Mouse (Mus musculus): Measurements from ENCODE around the gene Scin.

Gene Scin

DNA sequence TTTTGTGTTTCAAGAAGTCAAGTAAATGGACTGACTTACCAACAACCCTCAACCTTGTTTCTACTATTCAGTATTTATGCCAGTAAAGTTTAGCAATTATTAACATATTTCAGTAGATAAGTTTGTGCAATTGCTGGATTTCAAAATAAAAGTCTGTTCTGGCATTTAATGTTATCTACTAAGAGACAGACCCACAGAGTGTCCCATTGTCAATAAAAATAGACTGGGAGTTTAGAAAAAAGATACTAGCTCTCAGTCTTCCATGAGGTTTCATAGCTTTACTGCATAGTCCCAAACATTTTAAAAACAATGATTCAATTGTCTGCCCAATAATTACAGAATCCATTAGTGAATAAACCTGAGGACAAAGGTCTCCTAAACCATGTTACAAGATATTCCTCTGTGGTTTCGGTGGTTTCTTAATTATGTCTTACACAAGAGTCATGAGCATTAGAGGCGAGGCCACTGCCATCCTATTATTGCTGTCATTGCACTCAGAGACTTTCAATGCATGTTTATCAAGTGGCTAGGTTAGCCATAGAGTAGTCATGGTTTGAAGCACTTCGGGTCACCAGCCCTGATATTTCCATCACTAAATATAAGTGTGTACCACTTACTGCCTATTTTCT lies 110.9 kb downstream of the Scin start:
- DNase-seq: no peak

DNA sequence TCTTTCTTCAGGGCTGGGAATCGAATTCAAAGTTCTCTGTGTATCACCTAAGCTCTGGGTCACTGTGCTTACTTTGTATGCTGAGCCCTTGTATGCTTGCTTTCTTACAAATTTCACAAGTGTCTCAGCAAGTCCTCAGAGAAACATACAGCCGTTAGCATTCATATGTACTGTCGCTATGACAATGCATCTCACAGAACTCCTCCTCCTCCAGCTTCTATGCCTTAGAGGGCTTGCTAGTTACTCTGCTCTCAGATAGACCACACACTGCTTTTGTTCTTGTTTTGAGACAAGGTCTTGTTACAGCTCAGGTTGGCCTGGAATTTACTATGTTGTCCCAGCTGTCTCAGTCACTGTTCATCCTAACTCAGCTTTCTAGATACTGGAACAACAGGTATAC lies 111.7 kb downstream of the Scin start:
- DNase-seq: no peak

DNA sequence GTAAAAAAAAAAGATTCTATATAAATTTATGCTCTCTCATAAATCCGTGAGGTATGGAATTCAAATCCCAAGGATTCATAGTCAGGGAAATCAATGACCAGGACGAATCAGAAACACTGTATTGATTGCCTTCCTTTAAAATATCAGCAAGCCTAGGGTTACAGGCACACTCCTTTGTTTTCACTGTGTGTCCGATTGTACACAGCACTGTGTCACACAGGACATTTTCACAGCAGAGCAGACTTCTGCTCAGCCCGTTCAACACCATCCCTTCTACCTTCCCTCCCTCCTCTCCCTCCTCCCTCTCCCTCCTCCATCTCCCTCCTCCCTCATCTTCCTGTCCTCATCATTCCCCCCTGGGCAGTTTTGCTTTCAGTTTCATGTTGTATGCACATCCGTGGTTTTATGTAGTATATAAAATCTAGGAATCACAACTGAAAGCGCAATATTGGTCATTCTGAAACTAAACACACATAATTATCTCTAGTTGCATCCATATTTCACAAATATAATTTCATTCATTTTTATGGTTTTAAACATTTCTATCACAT lies 116.0 kb downstream of the Scin start:
- DNase-seq: no peak

DNA sequence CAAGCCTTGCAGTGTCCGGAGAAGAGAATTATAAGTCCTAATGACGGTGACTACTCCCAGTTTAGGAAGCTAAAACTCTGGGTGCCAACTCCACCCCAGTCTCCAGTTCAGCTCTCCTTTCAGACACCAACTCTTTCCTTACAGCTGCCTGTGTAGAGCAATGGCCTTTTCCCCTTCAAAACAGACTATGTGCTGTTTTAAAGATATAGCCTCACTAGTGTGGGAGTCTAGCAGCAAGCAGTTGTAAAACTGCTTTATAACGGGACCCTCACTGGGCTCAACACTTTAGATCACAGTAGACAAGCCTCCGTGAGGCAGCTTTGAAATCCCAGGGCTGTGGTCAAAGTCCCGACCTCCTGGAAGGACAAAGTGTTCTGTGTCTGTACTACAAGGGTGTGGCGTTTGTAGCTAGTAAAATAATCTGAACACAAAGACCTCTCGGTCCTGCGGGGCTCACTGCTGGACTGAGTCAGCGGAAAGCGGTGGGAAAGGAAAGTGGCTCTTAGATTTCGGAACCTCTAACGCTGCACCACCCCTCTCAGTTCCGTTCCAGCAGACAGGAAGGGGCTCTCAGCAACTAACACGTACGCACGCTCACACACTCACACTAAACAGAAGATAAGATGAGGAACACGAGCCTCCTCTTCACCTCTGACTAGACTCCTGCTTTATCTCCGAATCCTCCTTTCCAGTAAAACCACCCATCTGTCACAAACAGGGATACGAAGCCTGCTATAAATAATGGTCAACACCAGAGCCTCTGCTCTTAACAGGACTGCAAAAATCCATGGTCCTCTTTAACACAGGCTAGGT lies 117.2 kb downstream of the Scin start:
- DNase-seq: peak; percentile 99

DNA sequence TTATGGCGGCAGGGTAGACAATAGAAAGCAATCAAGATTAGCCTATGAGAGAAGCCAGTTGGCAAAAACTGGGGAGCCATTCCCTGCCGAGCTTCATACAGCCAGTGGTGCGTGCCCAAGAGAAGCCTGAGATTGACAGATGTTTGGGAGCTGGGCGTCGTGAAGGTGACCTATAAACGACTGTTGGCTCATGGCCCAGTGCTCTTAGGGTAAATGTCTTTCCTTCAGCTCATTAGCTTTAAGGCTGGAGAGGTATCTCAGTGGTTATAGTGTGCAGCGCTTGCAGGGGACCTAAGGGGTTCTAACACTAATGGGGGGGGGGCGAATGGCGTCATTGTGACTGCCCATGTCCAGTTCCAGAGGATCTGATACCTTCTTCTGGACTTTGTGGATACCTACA lies 118.0 kb downstream of the Scin start:
- peak; percentile 86 for DNase-seq

DNA sequence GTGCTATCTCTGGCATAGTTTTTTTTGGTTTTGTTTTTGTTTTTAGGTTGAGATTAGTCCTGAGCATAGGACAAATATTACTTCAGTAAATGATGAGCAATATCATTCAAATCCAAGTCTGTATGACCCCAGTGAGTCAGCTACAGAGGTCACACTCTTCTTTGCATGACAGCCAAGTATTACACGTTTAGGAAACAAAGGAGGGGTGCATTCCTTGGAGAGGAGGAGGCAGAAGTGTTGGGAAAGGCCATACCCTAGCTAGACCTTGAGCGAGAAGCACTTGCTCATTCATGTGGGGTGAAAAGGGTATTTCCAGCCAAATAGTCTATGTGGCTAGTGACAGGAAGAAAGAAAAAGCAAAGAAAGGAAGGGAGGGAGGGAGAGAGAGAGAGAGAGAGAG lies 124.2 kb downstream of the Scin start:
- peak; percentile 86 for DNase-seq
